Mouse (Mus musculus) stomach, postnatal 0 days (tissue): ENCODE results near the gene Lrrfip2.

Experiments used
- CTCF ChIP-seq: IDR thresholded peaks from 2 replicates; pipeline ENCODE4 v1.5.1; 2016; ENCODE audit warnings: antibody characterized with exemption, low read depth, mild to moderate bottlenecking, moderate library complexity
- EP300 ChIP-seq: optimal IDR thresholded peaks from 2 replicates; pipeline ENCODE3; 2016; ENCODE audit warnings: antibody characterized with exemption

DNA sequence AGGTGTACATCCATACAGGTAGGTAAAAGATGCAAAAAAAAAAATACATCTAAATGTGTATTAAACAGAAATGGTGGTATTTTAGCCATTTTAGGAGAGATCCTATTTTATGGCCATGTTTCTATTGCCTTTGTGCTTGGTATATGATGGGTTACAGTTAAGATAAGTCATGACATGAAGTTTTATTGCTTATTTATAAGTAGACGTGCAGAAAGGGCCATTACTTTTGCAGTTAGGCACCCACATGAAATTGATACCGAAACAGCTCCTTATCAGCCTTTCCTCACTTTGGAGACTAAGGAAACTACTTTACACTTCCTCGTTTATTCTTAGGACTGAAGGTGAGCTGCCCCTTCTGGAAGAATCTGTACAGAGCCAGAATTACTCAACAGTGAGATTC lies 9.5 kb upstream of the Lrrfip2 start:
- TF ChIP-seq CTCF (no peak), EP300 (no peak)
